Mouse (Mus musculus): ENCODE data around the gene Tle2.

- no peak for TF ChIP-seq POLR2AphosphoS2 (IDR thresholded peaks at IDR 0.05; ENCODE audit: low read length)
- no peak for TF ChIP-seq POLR2A (IDR thresholded peaks at IDR 0.05; ENCODE audit: control insufficient read depth in 1 of 2, insufficient read depth in 1 of 2, low read depth in 1 of 2, low read length in 2 of 2, poor library complexity in 1 of 2)
Observed at GRCm38 (mm10) chr10:81580441-81581070, 6.2 kb downstream of the Tle2 start.

Measured in MEL (cell line).